Mouse (Mus musculus): ENCODE results near the gene Sin3a. TPM values are rescaled to one million over a fixed set of nuclear protein-coding genes. Genes with fewer than 3 reads are reported as not detected.

Gene Sin3a
- 22.3 and 33.1 TPM in 2 replicates for polyA plus RNA-seq (2012; rRNA removed)

GRCm38 (mm10) chr9:57071801-57072351, at the start of gene Sin3a:
Sin3a (plus strand) TSS chr9:57072040.

GRCm38 (mm10) chr9:57130577-57131433, 59.0 kb downstream of the Sin3a start, which contains the start of gene Man2c1:
Man2c1 (plus strand) TSS chr9:57130690.

GRCm38 (mm10) chr9:57148144-57148878, 76.5 kb downstream of the Sin3a start, which contains the start of gene Neil1:
Neil1 (minus strand) TSS chr9:57148305.

GRCm38 (mm10) chr9:57158013-57158470, 86.2 kb downstream of the Sin3a start, which contains the start of gene Commd4:
Commd4 (minus strand) TSS chr9:57158331.

Other genes starting within 250 kb of the Sin3a start
- 0.82 and 1.8 TPM in 2 replicates for gene Odf3l1, start 207.4 kb upstream of the Sin3a start, polyA plus RNA-seq (2012; rRNA removed)
- gene Cspg4, start 207.0 kb upstream of the Sin3a start, polyA plus RNA-seq (2012; rRNA removed): 12.2 and 15.5 TPM in 2 replicates
- gene Snx33, start 143.7 kb upstream of the Sin3a start, polyA plus RNA-seq (2012; rRNA removed): 5.0 and 6.6 TPM in 2 replicates
- gene Imp3, start 134.6 kb upstream of the Sin3a start, polyA plus RNA-seq (2012; rRNA removed): 122 and 267 TPM in 2 replicates
- gene Snupn, start 121.2 kb upstream of the Sin3a start, polyA plus RNA-seq (2012; rRNA removed): 1.7 and 2.3 TPM in 2 replicates
- gene Ptpn9, start 77.1 kb upstream of the Sin3a start, polyA plus RNA-seq (2012; rRNA removed): 10.1 and 25.9 TPM in 2 replicates
- gene Man2c1, start 58.6 kb downstream of the Sin3a start, polyA plus RNA-seq (2012; rRNA removed): 104 and 130 TPM in 2 replicates
- gene Neil1, start 76.3 kb downstream of the Sin3a start, polyA plus RNA-seq (2012; rRNA removed): 6.7 and 6.9 TPM in 2 replicates
- gene Commd4, start 86.3 kb downstream of the Sin3a start, polyA plus RNA-seq (2012; rRNA removed): 104 and 113 TPM in 2 replicates
- not detected in 2 replicates for gene Trcg1, start 164.5 kb downstream of the Sin3a start, polyA plus RNA-seq (2012; rRNA removed)
- 6.4 and 8.7 TPM in 2 replicates for gene 1700017B05Rik, start 190.6 kb downstream of the Sin3a start, polyA plus RNA-seq (2012; rRNA removed)

Data from stomach, adult 2 months (tissue).